Mouse (Mus musculus) MEL (cell line): Measurements from ENCODE around the gene Fastkd5. TPM values are rescaled to one million over a fixed set of nuclear protein-coding genes. Genes with fewer than 3 reads are reported as not detected.
A peak's percentile ranks its signal among the peaks of the same experiment; 100 is the strongest.

Experiments used
- DNase-seq: peaks from one replicate; pipeline ENCODE4 v3.0.0; 2011; ENCODE audit warnings: low read depth, low spot score
- H3K27ac ChIP-seq: 2 replicates; pipeline ENCODE4 v1.5.1; 2012; ENCODE audit warnings: low read depth, mild to moderate bottlenecking, control low read depth, low read length, moderate library complexity; ENCODE audit not compliant: control insufficient read depth
- H3K27me3 ChIP-seq, 2 experiments: fragments of 150-350 bp in 1 of 2; sonication (generic) in 1 of 2; 2 replicates each; pipeline ENCODE4 v1.6.1; 2012; ENCODE audit warnings: low read length in 2 of 2, mild to moderate bottlenecking in 2 of 2, improper control_type of control experiment in 1 of 2, moderate library complexity in 1 of 2; ENCODE audit not compliant: insufficient read depth in 2 of 2, control insufficient read depth in 1 of 2
- H3K36me3 ChIP-seq, 2 experiments: 2 replicates each; pipeline ENCODE4 v1.6.1; 2012 to 2014; ENCODE audit warnings: low read length in 2 of 2, improper control_type of control experiment in 1 of 2, inconsistent platforms in 1 of 2, mild to moderate bottlenecking in 1 of 2; ENCODE audit not compliant: insufficient read depth in 2 of 2, control insufficient read depth in 1 of 2
- H3K4me1 ChIP-seq, 2 experiments: fragments of 150-350 bp in 1 of 2; sonication (generic) in 1 of 2; 2 replicates each; pipeline ENCODE4 v1.6.1; 2012; ENCODE audit warnings: low read length in 2 of 2, improper control_type of control experiment in 1 of 2, mild to moderate bottlenecking in 1 of 2; ENCODE audit not compliant: insufficient read depth in 2 of 2, control insufficient read depth in 1 of 2
- H3K4me3 ChIP-seq, 2 experiments: fragments of 150-350 bp in 1 of 2; sonication (generic) in 1 of 2; 2 replicates each; pipeline ENCODE4 v1.5.1; 2012; ENCODE audit warnings: low read depth in 2 of 2, low read length in 2 of 2, mild to moderate bottlenecking in 2 of 2, moderate library complexity in 2 of 2, control low read depth in 1 of 2, improper control_type of control experiment in 1 of 2; ENCODE audit not compliant: control insufficient read depth in 1 of 2, insufficient read depth in 1 of 2
- H3K79me2 ChIP-seq: 2 replicates; pipeline ENCODE4 v1.6.1; 2012; ENCODE audit warnings: mild to moderate bottlenecking, low read length, moderate library complexity; ENCODE audit not compliant: control insufficient read depth, poor library complexity, insufficient read depth
- H3K9ac ChIP-seq: 2 replicates; pipeline ENCODE4 v1.6.1; 2012; ENCODE audit warnings: low read depth, mild to moderate bottlenecking, control low read depth, low read length, moderate library complexity; ENCODE audit not compliant: control insufficient read depth, poor library complexity, severe bottlenecking
- H3K9me3 ChIP-seq: fragments of 150-350 bp; sonication (generic); replicated peaks from 2 replicates; pipeline ENCODE4 v1.6.1; 2012; ENCODE audit warnings: mild to moderate bottlenecking, low read length, improper control_type of control experiment, moderate library complexity; ENCODE audit not compliant: insufficient read depth
- BHLHE40 ChIP-seq: IDR thresholded peaks from 2 replicates; pipeline ENCODE4 v1.6.1; 2012; ENCODE audit warnings: low read depth, mild to moderate bottlenecking, inconsistent platforms, low read length, improper control_type of control experiment, borderline replicate concordance
- CHD1 ChIP-seq: IDR thresholded peaks from 2 replicates; pipeline ENCODE4 v1.6.1; 2012; ENCODE audit warnings: low read depth, mild to moderate bottlenecking, inconsistent platforms, low read length, improper control_type of control experiment
- CHD2 ChIP-seq: IDR thresholded peaks from 2 replicates; pipeline ENCODE4 v1.6.1; 2011; ENCODE audit warnings: low read length, improper control_type of control experiment
- CTCF ChIP-seq, 3 experiments: IDR thresholded peaks in 2 of 3; conservative IDR thresholded peaks in 1 of 3; 2 replicates each; pipeline ENCODE4 v1.5.1; 2011 to 2012; ENCODE audit warnings: low read length in 3 of 3, low read depth in 2 of 3, mild to moderate bottlenecking in 2 of 3, improper control_type of control experiment in 1 of 3, inconsistent platforms in 1 of 3, mixed read lengths in 1 of 3, moderate library complexity in 1 of 3; ENCODE audit not compliant: control insufficient read depth in 1 of 3, insufficient read depth in 1 of 3, poor library complexity in 1 of 3, severe bottlenecking in 1 of 3
- E2F4 ChIP-seq: IDR thresholded peaks from 2 replicates; pipeline ENCODE4 v1.6.1; 2011; ENCODE audit warnings: low read depth, low read length, improper control_type of control experiment, borderline replicate concordance
- EP300 ChIP-seq, 2 experiments: IDR thresholded peaks; 2 replicates each; pipeline ENCODE4 v1.6.1; 2011; ENCODE audit warnings: improper control_type of control experiment in 2 of 2, low read length in 2 of 2, low read depth in 1 of 2, mild to moderate bottlenecking in 1 of 2
- ETS1 ChIP-seq: IDR thresholded peaks from 2 replicates; pipeline ENCODE4 v1.6.1; 2012; ENCODE audit warnings: low read depth, mild to moderate bottlenecking, inconsistent platforms, low read length, improper control_type of control experiment, moderate library complexity
- GABPA ChIP-seq: IDR thresholded peaks from 2 replicates; pipeline ENCODE4 v1.6.1; 2012; ENCODE audit warnings: low read depth, mild to moderate bottlenecking, inconsistent platforms, low read length, improper control_type of control experiment, moderate library complexity
- GATA1 ChIP-seq: IDR thresholded peaks from 2 replicates; pipeline ENCODE4 v1.6.1; 2011; ENCODE audit warnings: low read depth, low read length, improper control_type of control experiment
- HCFC1 ChIP-seq: IDR thresholded peaks from 2 replicates; pipeline ENCODE4 v1.6.1; 2012; ENCODE audit warnings: low read depth, mild to moderate bottlenecking, inconsistent platforms, low read length, improper control_type of control experiment, moderate library complexity
- JUND ChIP-seq: IDR thresholded peaks from 2 replicates; pipeline ENCODE4 v1.6.1; 2011; ENCODE audit warnings: low read depth, mild to moderate bottlenecking, improper control_type of control experiment, low read length
- KAT2A ChIP-seq: conservative IDR thresholded peaks from 2 replicates; pipeline ENCODE4 v1.6.1; 2012; ENCODE audit warnings: low read depth, low read length, improper control_type of control experiment, inconsistent platforms
- MAFK ChIP-seq: IDR thresholded peaks from 2 replicates; pipeline ENCODE4 v1.6.1; 2011; ENCODE audit warnings: low read depth, mild to moderate bottlenecking, low read length, improper control_type of control experiment, borderline replicate concordance
- MAX ChIP-seq: IDR thresholded peaks from 2 replicates; pipeline ENCODE4 v1.6.1; 2011; ENCODE audit warnings: low read length, improper control_type of control experiment
- MAZ ChIP-seq: IDR thresholded peaks from 2 replicates; pipeline ENCODE4 v1.6.1; 2012; ENCODE audit warnings: low read depth, mild to moderate bottlenecking, inconsistent platforms, low read length, improper control_type of control experiment
- MEF2A ChIP-seq: IDR thresholded peaks from 2 replicates; pipeline ENCODE4 v1.6.1; 2014; ENCODE audit warnings: low read depth, mild to moderate bottlenecking, inconsistent platforms, low read length, improper control_type of control experiment; ENCODE audit not compliant: poor library complexity, insufficient replicate concordance, severe bottlenecking; ENCODE audit errors: extremely low read depth
- MXI1 ChIP-seq: IDR thresholded peaks from 2 replicates; pipeline ENCODE4 v1.6.1; 2011; ENCODE audit warnings: mild to moderate bottlenecking, low read depth, low read length, improper control_type of control experiment
- MYB ChIP-seq: IDR thresholded peaks from 2 replicates; pipeline ENCODE4 v1.6.1; 2011; ENCODE audit warnings: mild to moderate bottlenecking, low read depth, low read length, improper control_type of control experiment
- MYC ChIP-seq: IDR thresholded peaks from 2 replicates; pipeline ENCODE4 v1.6.1; 2011; ENCODE audit warnings: low read depth, mild to moderate bottlenecking, low read length, improper control_type of control experiment, moderate library complexity
- NELFE ChIP-seq: IDR thresholded peaks from 2 replicates; pipeline ENCODE4 v1.6.1; 2011; ENCODE audit warnings: low read depth, low read length, improper control_type of control experiment
- NRF1 ChIP-seq: IDR thresholded peaks from 2 replicates; pipeline ENCODE4 v1.6.1; 2014; ENCODE audit warnings: low read depth, mild to moderate bottlenecking, inconsistent platforms, low read length, improper control_type of control experiment, moderate library complexity; ENCODE audit not compliant: poor library complexity, insufficient read depth, severe bottlenecking
- POLR2A ChIP-seq, 2 experiments: IDR thresholded peaks; 2 replicates each; pipeline ENCODE4 v1.6.1; 2011 to 2012; ENCODE audit warnings: low read length in 2 of 2, mild to moderate bottlenecking in 2 of 2, control low read depth in 1 of 2, improper control_type of control experiment in 1 of 2, low read depth in 1 of 2, moderate library complexity in 1 of 2; ENCODE audit not compliant: control insufficient read depth in 1 of 2, insufficient read depth in 1 of 2, poor library complexity in 1 of 2
- POLR2AphosphoS2 ChIP-seq: IDR thresholded peaks from 2 replicates; pipeline ENCODE4 v1.6.1; 2011; ENCODE audit warnings: low read length, improper control_type of control experiment
- RAD21 ChIP-seq: IDR thresholded peaks from 2 replicates; pipeline ENCODE4 v1.6.1; 2011; ENCODE audit warnings: mild to moderate bottlenecking, low read depth, low read length, improper control_type of control experiment
- RCOR1 ChIP-seq: IDR thresholded peaks from 2 replicates; pipeline ENCODE4 v1.6.1; 2012; ENCODE audit warnings: low read depth, mild to moderate bottlenecking, inconsistent platforms, low read length, improper control_type of control experiment
- SIN3A ChIP-seq: IDR thresholded peaks from 2 replicates; pipeline ENCODE4 v1.6.1; 2012; ENCODE audit warnings: low read length, improper control_type of control experiment, inconsistent platforms
- SMC3 ChIP-seq: IDR thresholded peaks from 2 replicates; pipeline ENCODE4 v1.6.1; 2011; ENCODE audit warnings: low read depth, low read length, improper control_type of control experiment
- TAL1 ChIP-seq: IDR thresholded peaks from 2 replicates; pipeline ENCODE4 v1.6.1; 2012; ENCODE audit warnings: mild to moderate bottlenecking, inconsistent platforms, low read length, moderate library complexity, mixed read lengths
- TBP ChIP-seq: IDR thresholded peaks from 2 replicates; pipeline ENCODE4 v1.8.0; 2011; ENCODE audit warnings: low read depth, low read length, improper control_type of control experiment
- TCF12 ChIP-seq: IDR thresholded peaks from 2 replicates; pipeline ENCODE4 v1.6.1; 2014; ENCODE audit warnings: low read depth, mild to moderate bottlenecking, inconsistent platforms, low read length, improper control_type of control experiment, moderate library complexity
- UBTF ChIP-seq: IDR thresholded peaks from 2 replicates; pipeline ENCODE4 v1.6.1; 2012; ENCODE audit warnings: low read depth, mild to moderate bottlenecking, inconsistent platforms, low read length, improper control_type of control experiment, moderate library complexity, borderline replicate concordance; ENCODE audit not compliant: insufficient read depth
- USF1 ChIP-seq: IDR thresholded peaks from 2 replicates; pipeline ENCODE4 v1.6.1; 2014; ENCODE audit warnings: low read depth, mild to moderate bottlenecking, inconsistent platforms, low read length, improper control_type of control experiment, moderate library complexity
- USF2 ChIP-seq, 2 experiments: IDR thresholded peaks; 2 replicates each; pipeline ENCODE4 v1.6.1; 2011 to 2012; ENCODE audit warnings: improper control_type of control experiment in 2 of 2, low read length in 2 of 2, borderline replicate concordance in 1 of 2, inconsistent platforms in 1 of 2, low read depth in 1 of 2, mild to moderate bottlenecking in 1 of 2; ENCODE audit not compliant: insufficient read depth in 1 of 2
- ZC3H11A ChIP-seq: IDR thresholded peaks from 2 replicates; pipeline ENCODE4 v1.6.1; 2012; ENCODE audit warnings: low read depth, mild to moderate bottlenecking, inconsistent platforms, low read length, improper control_type of control experiment
- ZKSCAN1 ChIP-seq: IDR thresholded peaks from 2 replicates; pipeline ENCODE4 v1.6.1; 2012; ENCODE audit warnings: low read depth, mild to moderate bottlenecking, inconsistent platforms, low read length, improper control_type of control experiment, moderate library complexity
- ZMIZ1 ChIP-seq: IDR thresholded peaks from 2 replicates; pipeline ENCODE4 v1.6.1; 2012; ENCODE audit warnings: low read depth, mild to moderate bottlenecking, inconsistent platforms, low read length, improper control_type of control experiment, moderate library complexity
- ZNF384 ChIP-seq: IDR thresholded peaks from 2 replicates; pipeline ENCODE4 v1.6.1; 2012; ENCODE audit warnings: low read depth, mild to moderate bottlenecking, inconsistent platforms, low read length, improper control_type of control experiment
- polyA plus RNA-seq, 2 experiments: library from polyadenylated mRNA; stranded (reverse) in 1 of 2; unstranded in 1 of 2; fragments of >175 nt in 1 of 2; fragments of >200 nt in 1 of 2; gene quantifications; 2 replicates each; pipeline versions ENCODE4 v1.2.1 to v1.2.4; 2012; ENCODE audit warnings: low replicate concordance in 2 of 2, low read depth in 1 of 2; ENCODE audit not compliant: insufficient read length in 2 of 2, insufficient read depth in 1 of 2, missing spikeins in 1 of 2
- total RNA-seq: library from RNA; depleted of rRNA; stranded (reverse); fragments of 300-350 nt; gene quantifications from 2 replicates; pipeline ENCODE4 v1.2.3, GENCODE M21; 2012; rRNA removed

Fastkd5 gene
- total RNA-seq (13.6 and 15.3 TPM in 2 replicates), polyA plus RNA-seq (10 to 100 TPM in 1 of 2 experiments, not detected in 1; 11.7 TPM)

GRCm38 (mm10) chr2:130629839-130630203 lies at the start of gene Fastkd5, which contains the start of gene Ubox5:
Gene Fastkd5 (minus strand): TSS chr2:130630027.
Gene Ubox5 (minus strand): TSS chr2:130630038.
- no peaks in the 10 kb centered on the region for H3K27me3 ChIP-seq
- no peaks in the 10 kb centered on the region for H3K9me3 ChIP-seq
- peaks cover 32% of the 10 kb centered on the region for H3K79me2 ChIP-seq
- peak within 1 kb of the TSS; percentile 69 for H3K27ac ChIP-seq
- DNase-seq, result peak; percentile 95
- peak within 1 kb of the TSS; percentile 92 to 99 for H3K4me3 ChIP-seq
- peaks cover 13 to 18% of the 10 kb centered on the region in 2 experiments for H3K36me3 ChIP-seq
- peak within 1 kb of the TSS; percentile 94 for H3K9ac ChIP-seq
- H3K4me1 ChIP-seq, result peaks cover 0 to 13% of the 10 kb centered on the region in 2 experiments; a peak in 2 of 4 replicates
- TF ChIP-seq KAT2A (peak; percentile 85), HCFC1 (peak; percentile 97), ZNF384 (no peak), EP300 (IDR thresholded peaks at IDR 0.05; ENCODE audit: low read depth in 1 of 2, low read length in 2 of 2) (peak in 1 of 2 experiments; percentile 48; a peak in 1 of 4 replicates), MXI1 (peak; percentile 82), CTCF (IDR thresholded peaks at IDR 0.05 in 2 of 3, conservative IDR thresholded peaks at IDR 0.05 in 1 of 3; ENCODE audit: control insufficient read depth in 1 of 3, insufficient read depth in 1 of 3, low read depth in 2 of 3, low read length in 3 of 3, poor library complexity in 1 of 3, severe bottlenecking in 1 of 3) (no peak), UBTF (no peak), MAZ (peak; percentile 71; the same call in 1 of the 2 replicates), ZKSCAN1 (no peak), MYC (peak; percentile 84; the same call in 1 of the 2 replicates), ZMIZ1 (no peak), NRF1 (no peak), USF2 (IDR thresholded peaks at IDR 0.05; ENCODE audit: borderline replicate concordance in 1 of 2, insufficient read depth in 1 of 2, low read depth in 1 of 2, low read length in 2 of 2) (no peak), GATA1 (no peak), E2F4 (no peak), MAFK (no peak), TBP (peak; percentile 92), RAD21 (no peak), NELFE (peak; percentile 84), MEF2A (no peak), TAL1 (no peak), CHD1 (no peak), USF1 (0 out of 2 replicates have a peak, but pooled peaks have one; percentile 10), POLR2A (IDR thresholded peaks at IDR 0.05; ENCODE audit: control insufficient read depth in 1 of 2, insufficient read depth in 1 of 2, low read depth in 1 of 2, low read length in 2 of 2, poor library complexity in 1 of 2) (peak; percentile 87 to 91), MAX (no peak), SMC3 (no peak), POLR2AphosphoS2 (peak; percentile 69; the same call in 1 of the 2 replicates), BHLHE40 (no peak), ETS1 (no peak; the same call in 1 of the 2 replicates), TCF12 (peak; percentile 66), JUND (no peak), GABPA (no peak), SIN3A (peak; percentile 97), ZC3H11A (0 out of 2 replicates have a peak, but pooled peaks have one; percentile 11), CHD2 (no peak), RCOR1 (no peak), MYB (peak; percentile 85)
